Mouse (Mus musculus) olfactory bulb, adult 2 months (tissue): Measurements from ENCODE around the gene Igf1r. TPM values are rescaled to one million over a fixed set of nuclear protein-coding genes. Genes with fewer than 3 reads are reported as not detected.

Source experiments
- H3K27ac ChIP-seq: fragments of 200-500 bp; 2 replicates; pipeline ENCODE4 v1.5.1; 2012; ENCODE audit warnings: low read depth, low read length; ENCODE audit not compliant: insufficient read depth
- H3K4me1 ChIP-seq: fragments of 200-500 bp; 2 replicates; pipeline ENCODE4 v1.6.1; 2012; ENCODE audit warnings: low read length; ENCODE audit not compliant: control insufficient read depth, insufficient read depth
- H3K4me3 ChIP-seq: fragments of 200-500 bp; 2 replicates; pipeline ENCODE4 v1.5.1; 2012; ENCODE audit warnings: mild to moderate bottlenecking, low read depth, low read length, moderate library complexity; ENCODE audit not compliant: insufficient read depth
- CTCF ChIP-seq: fragments of 200-500 bp; IDR thresholded peaks from 2 replicates; pipeline ENCODE4 v1.5.1; 2012; ENCODE audit warnings: low read depth, mild to moderate bottlenecking, low read length, moderate library complexity; ENCODE audit not compliant: insufficient read depth
- POLR2A ChIP-seq: fragments of 200-500 bp; IDR thresholded peaks from 2 replicates; pipeline ENCODE4 v1.6.1; 2012; ENCODE audit warnings: mild to moderate bottlenecking, low read depth, low read length, moderate library complexity; ENCODE audit not compliant: insufficient read depth
- WGBS: fragments of 180-500 bp; shearing (Covaris S2); methylation state at CpG from one replicate; pipeline ENCODE4 v1.1.7; 2018; 5-methylcytosine and 5-hydroxymethylcytosine counted together
- polyA plus RNA-seq: library from polyadenylated mRNA; stranded (reverse); fragments of >200 nt; gene quantifications from 2 replicates; pipeline ENCODE4 v1.2.4, GENCODE M21; 2012; ENCODE audit warnings: low replicate concordance; ENCODE audit not compliant: missing spikeins, insufficient read depth, insufficient read length

The Igf1r gene
- polyA plus RNA-seq, 1 experiment: 26.5 TPM

GRCm38 (mm10) chr7:68087496-68087895 is 134.9 kb downstream of the Igf1r start:
- H3K4me3 ChIP-seq: no peak overlapping the region
- peaks cover 11% of the 10 kb centered on the region for H3K4me1 ChIP-seq
- no peak overlapping the region for H3K27ac ChIP-seq
- no peak for TF ChIP-seq CTCF
- no peak for TF ChIP-seq POLR2A
- 83% methylated on average over 4 of the region's 4 CpGs for WGBS

GRCm38 (mm10) chr7:68088825-68089224 is 136.2 kb downstream of the Igf1r start:
- WGBS: 58% methylated on average over 6 of the region's 6 CpGs
- TF ChIP-seq POLR2A: no peak
- TF ChIP-seq CTCF: no peak
- H3K4me1 ChIP-seq: peaks cover 11% of the 10 kb centered on the region
- no peak overlapping the region for H3K27ac ChIP-seq
- H3K4me3 ChIP-seq: no peak overlapping the region

DNA sequence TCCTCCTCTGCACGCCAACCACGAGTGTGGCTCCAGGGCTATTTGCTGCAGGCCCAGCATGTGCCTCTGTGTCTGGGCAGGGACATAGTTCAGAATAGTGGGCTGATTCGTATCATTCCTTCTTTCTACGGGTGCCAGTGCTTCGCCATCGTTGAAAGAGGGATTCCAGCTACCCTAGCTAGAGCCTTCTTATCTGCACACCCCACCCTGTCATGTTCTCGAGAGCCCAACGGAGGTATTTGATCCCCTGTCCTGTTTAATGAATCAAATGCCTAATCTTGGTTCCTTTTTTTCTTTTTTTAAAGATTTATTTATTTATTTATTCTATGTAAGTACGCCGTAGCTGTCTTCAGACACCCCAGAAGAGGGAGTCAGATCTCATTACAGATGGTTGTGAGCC is 137.1 kb downstream of the Igf1r start:
- TF ChIP-seq CTCF (no peak), POLR2A (no peak)
- H3K27ac ChIP-seq: no peak overlapping the region
- peaks cover 11% of the 10 kb centered on the region for H3K4me1 ChIP-seq
- H3K4me3 ChIP-seq: no peak overlapping the region
- 94% methylated on average over 10 of the region's 10 CpGs for WGBS

- no peak overlapping the region for H3K27ac ChIP-seq
- peaks cover 8% of the 10 kb centered on the region; the same call in 1 of the 2 replicates for H3K4me1 ChIP-seq
- no peak overlapping the region for H3K4me3 ChIP-seq
- TF ChIP-seq CTCF: no peak
- no peak for TF ChIP-seq POLR2A
- WGBS: 80% methylated on average over 8 of the region's 8 CpGs
These were observed 137.9 kb downstream of the Igf1r start for GRCm38 (mm10) chr7:68090576-68090975.

GRCm38 (mm10) chr7:68092304-68092978 is 139.8 kb downstream of the Igf1r start:
- WGBS: 83% methylated on average over 8 of the region's 8 CpGs
- peaks cover 9% of the 10 kb centered on the region; the same call in 1 of the 2 replicates for H3K4me1 ChIP-seq
- TF ChIP-seq CTCF (no peak), POLR2A (no peak)
- no peak overlapping the region for H3K4me3 ChIP-seq
- no peak overlapping the region for H3K27ac ChIP-seq

DNA sequence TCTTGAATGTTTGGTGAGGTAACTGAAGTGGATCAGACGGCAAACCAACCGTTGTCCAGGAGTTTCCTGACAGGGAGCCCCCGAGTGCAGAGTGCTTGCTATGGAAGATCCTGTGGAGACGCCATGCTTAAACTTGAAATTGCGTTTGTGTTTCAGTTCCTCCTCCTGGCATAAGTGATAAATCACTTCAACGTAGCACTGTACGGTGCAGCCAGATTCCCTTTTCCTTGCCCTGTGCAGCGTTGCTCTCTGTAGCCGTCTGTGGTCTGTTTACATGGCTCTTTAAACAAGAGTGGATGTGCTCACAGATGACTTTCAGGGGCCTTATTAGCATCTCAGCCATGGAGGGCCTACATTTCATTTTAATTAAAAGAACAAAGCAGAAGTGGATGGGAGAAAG is 141.2 kb downstream of the Igf1r start:
- TF ChIP-seq POLR2A (no peak), CTCF (no peak)
- no peak overlapping the region for H3K4me3 ChIP-seq
- no peak overlapping the region for H3K27ac ChIP-seq
- WGBS: 89% methylated on average over 9 of the region's 9 CpGs
- peaks cover 7% of the 10 kb centered on the region; the same call in 1 of the 2 replicates for H3K4me1 ChIP-seq

GRCm38 (mm10) chr7:68095574-68095973 is 142.9 kb downstream of the Igf1r start:
- no peak overlapping the region for H3K27ac ChIP-seq
- no peak for TF ChIP-seq POLR2A
- no peak for TF ChIP-seq CTCF
- WGBS: 57% methylated on average over 4 of the region's 4 CpGs

DNA sequence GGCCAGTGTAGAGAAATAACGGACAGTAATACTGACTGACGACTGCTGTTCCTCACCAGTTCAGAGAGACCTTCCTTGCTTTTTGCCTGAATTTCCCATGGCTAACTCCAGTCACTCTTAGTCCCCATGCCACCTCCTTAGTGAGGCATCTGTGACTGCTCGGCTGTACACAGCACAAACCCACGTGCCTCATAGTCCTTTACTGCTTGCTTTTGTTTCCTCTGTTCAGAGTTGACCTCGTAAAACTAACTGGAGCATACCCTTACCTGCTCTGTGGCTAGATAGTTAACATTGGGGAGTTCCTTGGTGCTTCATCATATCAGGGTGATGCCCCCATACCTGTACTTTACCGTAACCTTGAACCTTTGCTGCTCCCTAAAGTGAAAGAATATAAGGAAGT is 143.8 kb downstream of the Igf1r start:
- peaks cover 4% of the 10 kb centered on the region; the same call in 1 of the 2 replicates for H3K4me1 ChIP-seq
- 91% methylated on average over 6 of the region's 6 CpGs for WGBS
- TF ChIP-seq POLR2A (no peak), CTCF (no peak)
- no peak overlapping the region for H3K27ac ChIP-seq
- H3K4me3 ChIP-seq: no peak overlapping the region

More at GRCm38 (mm10) chr7:68095574-68095973, 142.9 kb downstream of the Igf1r start:
- no peak overlapping the region for H3K4me3 ChIP-seq
- H3K4me1 ChIP-seq: peaks cover 4% of the 10 kb centered on the region; the same call in 1 of the 2 replicates

DNA sequence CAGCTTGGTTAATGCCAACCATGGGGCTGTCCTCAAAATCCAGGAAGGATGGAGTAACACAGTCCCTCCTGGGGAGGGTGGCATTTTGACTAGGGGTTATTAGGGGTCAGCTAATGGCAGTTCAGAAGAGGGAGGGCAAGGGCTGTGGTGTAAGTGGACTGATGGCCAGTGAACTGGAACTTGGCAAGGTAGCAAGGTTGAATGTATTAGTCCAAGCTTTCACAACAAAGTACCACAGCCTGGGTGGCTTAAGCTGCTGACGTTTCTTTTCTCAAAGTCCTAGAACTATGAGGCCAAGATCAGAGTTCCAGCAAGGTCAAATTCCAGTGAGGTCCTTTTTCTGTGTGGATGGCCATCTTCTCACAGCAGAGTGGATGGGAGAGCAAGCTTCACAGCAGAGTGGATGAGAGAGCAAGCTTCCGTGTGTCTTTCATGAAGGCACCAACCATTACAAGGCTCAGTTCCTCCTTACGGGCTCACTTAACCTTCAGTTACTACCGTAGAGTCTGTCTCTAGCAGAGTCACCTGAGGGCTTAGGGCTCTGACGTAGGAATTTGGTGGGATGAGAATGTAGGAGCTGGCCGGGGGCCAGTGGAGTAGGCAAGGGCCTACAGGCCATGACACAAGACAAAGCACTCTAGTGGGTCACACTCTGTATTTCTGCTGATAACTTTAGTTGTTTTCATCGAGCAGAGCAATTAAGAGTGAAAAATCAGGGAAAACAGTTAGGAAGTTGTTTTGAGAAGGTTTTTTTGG is 144.6 kb downstream of the Igf1r start:
- H3K27ac ChIP-seq: no peak overlapping the region
- WGBS: 85% methylated on average over 7 of the region's 7 CpGs

More for the DNA sequence above, 144.6 kb downstream of the Igf1r start:
- H3K4me1 ChIP-seq: peaks cover 5% of the 10 kb centered on the region; the same call in 1 of the 2 replicates
- no peak overlapping the region for H3K4me3 ChIP-seq
- TF ChIP-seq CTCF (no peak), POLR2A (no peak)
